Mouse (Mus musculus): Measurements from ENCODE around the gene Mrtfa.

DNA sequence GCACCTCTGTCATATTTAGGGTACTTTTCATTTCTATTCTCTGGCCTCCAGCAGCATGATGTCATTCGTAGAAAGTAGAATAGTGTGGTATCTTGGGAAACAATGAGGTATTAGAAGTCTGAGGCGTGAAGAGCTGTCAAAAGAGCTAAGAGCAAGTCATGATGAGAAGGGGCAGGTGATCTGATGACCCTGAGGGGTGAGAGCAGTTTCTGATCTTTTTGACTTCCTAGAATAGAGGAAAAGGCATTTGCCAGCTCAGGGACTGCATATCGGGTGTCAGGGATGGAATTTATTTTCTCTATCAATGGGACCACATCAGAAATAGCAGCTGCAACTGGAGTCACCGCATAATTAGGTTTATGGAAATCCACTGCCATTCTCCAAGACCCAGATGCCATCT, 36.2 kb upstream of the Mrtfa start:
- TF ChIP-seq EP300 (IDR thresholded peaks at IDR 0.05; ENCODE audit: low read depth): no peak
- TF ChIP-seq CTCF (IDR thresholded peaks at IDR 0.05; ENCODE audit: low read depth): no peak
